Mouse (Mus musculus) effector memory CD4-positive, alpha-beta T cell, adult 7 months (primary cell): ENCODE measurements around the gene Pced1b. TPM values are rescaled to one million over a fixed set of nuclear protein-coding genes. Genes with fewer than 3 reads are reported as not detected.

Source experiments
- polyA plus RNA-seq: library from polyadenylated mRNA; unstranded; fragments of 100-300 nt; shearing (Covaris generic); gene quantifications from one replicate; pipeline ENCODE4 v1.2.1, GENCODE M21; 2017

Gene Pced1b
- 44.7 TPM for polyA plus RNA-seq

GRCm38 (mm10) chr15:97246911-97247790 is at the start of gene Pced1b, which contains the start of gene Amigo2:
Pced1b (plus strand) TSS chr15:97247107.
Amigo2 (minus strand) TSS chr15:97247287.

Other genes starting within 250 kb of the Pced1b start
- not detected for gene Slc38a4, start 191.2 kb upstream of the Pced1b start, polyA plus RNA-seq
- gene Amigo2, start 180 bp downstream of the Pced1b start, polyA plus RNA-seq: 7.0 TPM